Mouse (Mus musculus): Measurements from ENCODE around the gene Tubgcp3.
"Not testable (repeated sequence)": the region's sequence is repeated elsewhere in the genome, so short reads cannot be mapped to it uniquely, and the experiment has no call there.

Tubgcp3 gene

GRCm38 (mm10) chr8:12638446-12638845, 33.6 kb downstream of the Tubgcp3 start:
- DNase-seq = no peak

- DNase-seq = no peak
Measured at GRCm38 (mm10) chr8:12635366-12635765, 36.7 kb downstream of the Tubgcp3 start.

- peak; percentile 45 to 63 for DNase-seq
Measured at GRCm38 (mm10) chr8:12629079-12629478, 43.0 kb downstream of the Tubgcp3 start.

GRCm38 (mm10) chr8:12625890-12626289, 46.2 kb downstream of the Tubgcp3 start:
- no peak for DNase-seq

GRCm38 (mm10) chr8:12621550-12622222, 50.4 kb downstream of the Tubgcp3 start:
- no peak for DNase-seq

GRCm38 (mm10) chr8:12617369-12617768, 54.7 kb downstream of the Tubgcp3 start:
- DNase-seq = not testable (repeated sequence)

GRCm38 (mm10) chr8:12613201-12613600, 58.8 kb downstream of the Tubgcp3 start:
- DNase-seq = no peak

- no peak for DNase-seq
Measured at GRCm38 (mm10) chr8:12609752-12610449, 62.1 kb downstream of the Tubgcp3 start.

- no peak for DNase-seq
Measured at GRCm38 (mm10) chr8:12608810-12609209, 63.2 kb downstream of the Tubgcp3 start.

GRCm38 (mm10) chr8:12607223-12607622, 64.8 kb downstream of the Tubgcp3 start:
- peak; percentile 79 to 86 for DNase-seq

- DNase-seq = no peak
Measured at GRCm38 (mm10) chr8:12583785-12584184, 88.3 kb downstream of the Tubgcp3 start.

- not testable (repeated sequence) for DNase-seq
Measured at GRCm38 (mm10) chr8:12579339-12579999, 92.6 kb downstream of the Tubgcp3 start.

GRCm38 (mm10) chr8:12576739-12577138, 95.3 kb downstream of the Tubgcp3 start:
- no peak for DNase-seq

- DNase-seq = no peak
Measured at GRCm38 (mm10) chr8:12576003-12576402, 96.0 kb downstream of the Tubgcp3 start.

- DNase-seq = no peak
Measured at GRCm38 (mm10) chr8:12572814-12573534, 99.1 kb downstream of the Tubgcp3 start, which contains the start of gene Spaca7. Spaca7 (plus strand) TSS chr8:12573029.

- DNase-seq = no peak
Measured at GRCm38 (mm10) chr8:12566509-12566908, 105.5 kb downstream of the Tubgcp3 start.

GRCm38 (mm10) chr8:12565488-12565887, 106.6 kb downstream of the Tubgcp3 start:
- no peak for DNase-seq

GRCm38 (mm10) chr8:12564307-12564706, 107.7 kb downstream of the Tubgcp3 start:
- peak in 1 of 2 experiments; percentile 11 for DNase-seq
